Mouse (Mus musculus) kidney, embryonic 15.5 days (tissue): Measurements from ENCODE around the gene Clip2. TPM values are rescaled to one million over a fixed set of nuclear protein-coding genes. Genes with fewer than 3 reads are reported as not detected.

Experiments
- ATAC-seq: fragments of 200-750 bp; cut with Nextera tagmentation; replicated peaks from 2 replicates; pipeline ENCODE4 v1.8.0; 2017; ENCODE audit warnings: moderate TSS enrichment; ENCODE audit not compliant: low FRiP score
- H3K27ac ChIP-seq: fragments of 300-500 bp; sonication (generic); 2 replicates; pipeline ENCODE4 v1.5.1; 2015; ENCODE audit warnings: mild to moderate bottlenecking, inconsistent platforms
- H3K27me3 ChIP-seq: fragments of 300-500 bp; sonication (generic); 2 replicates; pipeline ENCODE4 v1.6.1; 2015; ENCODE audit warnings: inconsistent platforms
- H3K36me3 ChIP-seq: fragments of 300-500 bp; sonication (generic); 2 replicates; pipeline ENCODE4 v1.6.1; 2015; ENCODE audit warnings: inconsistent platforms
- H3K4me1 ChIP-seq: fragments of 300-500 bp; sonication (generic); 2 replicates; pipeline ENCODE4 v1.6.1; 2015; ENCODE audit warnings: inconsistent platforms
- H3K4me2 ChIP-seq: fragments of 300-500 bp; sonication (generic); 2 replicates; pipeline ENCODE4 v1.6.1; 2015; ENCODE audit warnings: moderate library complexity, mild to moderate bottlenecking, inconsistent platforms
- H3K4me3 ChIP-seq: fragments of 300-500 bp; sonication (generic); replicated peaks from 2 replicates; pipeline ENCODE4 v1.5.1; 2015; ENCODE audit warnings: mild to moderate bottlenecking, inconsistent platforms
- H3K9ac ChIP-seq: fragments of 300-500 bp; sonication (generic); 2 replicates; pipeline ENCODE4 v1.6.1; 2015; ENCODE audit warnings: mild to moderate bottlenecking, inconsistent platforms
- H3K9me3 ChIP-seq: fragments of 300-500 bp; sonication (generic); replicated peaks from 2 replicates; pipeline ENCODE4 v1.6.1; 2016; ENCODE audit warnings: inconsistent platforms
- WGBS: fragments of 180-500 bp; shearing (Covaris S2); methylation state at CpG from one replicate; pipeline ENCODE4 v1.1.7; 2015; ENCODE audit warnings: mixed read lengths; 5-methylcytosine and 5-hydroxymethylcytosine counted together
- polyA plus RNA-seq: library from polyadenylated mRNA; unstranded; fragments of >200 nt; fragmentation: Nextera tagmentation; extraction: Ambion mirVana; gene quantifications from 2 replicates; pipeline ENCODE4 v1.2.1, GENCODE M21; 2015

The Clip2 gene
- polyA plus RNA-seq, 1 experiment from 2014 or later = 4.2 TPM

- H3K4me1 ChIP-seq = no peaks in the 10 kb centered on the region
- no peaks in the 10 kb centered on the region for H3K27me3 ChIP-seq
- H3K4me3 ChIP-seq = no peak overlapping the region
- H3K27ac ChIP-seq = no peak overlapping the region
- 92% methylated on average over 4 of the region's 4 CpGs for WGBS
- H3K36me3 ChIP-seq = peaks cover 71% of the 10 kb centered on the region
- H3K9ac ChIP-seq = no peak overlapping the region
- no peaks in the 10 kb centered on the region for H3K9me3 ChIP-seq
- H3K4me2 ChIP-seq = no peak overlapping the region
- ATAC-seq = no peak
Measured at GRCm38 (mm10) chr5:134520120-134520519, 32.1 kb downstream of the Clip2 start.

- Histone ChIP-seq H3K9me3 (no peaks in the 10 kb centered on the region), H3K4me1 (no peaks in the 10 kb centered on the region), H3K9ac (no peak overlapping the region), H3K4me2 (no peak overlapping the region), H3K27ac (no peak overlapping the region), H3K27me3 (no peaks in the 10 kb centered on the region), H3K4me3 (no peak overlapping the region), H3K36me3 (peaks cover 77% of the 10 kb centered on the region)
- 95% methylated on average over 5 of the region's 5 CpGs for WGBS
- no peak for ATAC-seq
Measured at GRCm38 (mm10) chr5:134519471-134519870, 32.8 kb downstream of the Clip2 start.

- WGBS = 61% methylated on average over 5 of the region's 5 CpGs
- no peak for ATAC-seq
- Histone ChIP-seq H3K9ac (no peak overlapping the region), H3K9me3 (no peaks in the 10 kb centered on the region), H3K4me1 (no peaks in the 10 kb centered on the region), H3K27me3 (no peaks in the 10 kb centered on the region), H3K27ac (no peak overlapping the region), H3K4me3 (no peak overlapping the region), H3K36me3 (peaks cover 87% of the 10 kb centered on the region), H3K4me2 (no peak overlapping the region)
Measured at GRCm38 (mm10) chr5:134512086-134512485, 40.1 kb downstream of the Clip2 start.

GRCm38 (mm10) chr5:134510266-134510665 is 42.0 kb downstream of the Clip2 start:
- Histone ChIP-seq H3K4me3 (no peak overlapping the region), H3K36me3 (peaks cover 74% of the 10 kb centered on the region), H3K9ac (no peak overlapping the region), H3K9me3 (no peaks in the 10 kb centered on the region), H3K27ac (no peak overlapping the region), H3K27me3 (no peaks in the 10 kb centered on the region), H3K4me2 (no peak overlapping the region), H3K4me1 (no peaks in the 10 kb centered on the region)
- no peak for ATAC-seq
- WGBS = 91% methylated on average over 5 of the region's 5 CpGs

DNA sequence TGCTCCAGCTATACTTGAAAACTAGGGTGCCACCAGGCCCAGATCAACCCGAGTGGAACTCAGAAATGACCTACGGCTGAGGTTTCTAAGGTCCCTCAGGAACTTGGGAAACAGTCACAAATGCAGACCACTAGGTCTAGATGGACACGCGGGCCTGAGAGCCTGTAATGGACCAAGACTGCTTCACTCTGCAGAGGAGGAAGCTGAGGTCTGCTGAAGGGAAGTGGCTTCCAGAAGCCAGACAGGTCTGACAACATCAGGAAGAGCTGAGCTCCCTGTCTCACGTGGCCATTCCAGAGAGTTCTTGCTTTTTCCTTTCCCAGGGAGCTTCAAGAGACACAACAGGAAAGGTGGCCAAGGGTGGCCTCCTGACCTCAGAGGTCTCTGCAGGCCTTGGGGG is 43.3 kb downstream of the Clip2 start:
- no peaks in the 10 kb centered on the region for H3K4me1 ChIP-seq
- H3K36me3 ChIP-seq = peaks cover 71% of the 10 kb centered on the region

DNA sequence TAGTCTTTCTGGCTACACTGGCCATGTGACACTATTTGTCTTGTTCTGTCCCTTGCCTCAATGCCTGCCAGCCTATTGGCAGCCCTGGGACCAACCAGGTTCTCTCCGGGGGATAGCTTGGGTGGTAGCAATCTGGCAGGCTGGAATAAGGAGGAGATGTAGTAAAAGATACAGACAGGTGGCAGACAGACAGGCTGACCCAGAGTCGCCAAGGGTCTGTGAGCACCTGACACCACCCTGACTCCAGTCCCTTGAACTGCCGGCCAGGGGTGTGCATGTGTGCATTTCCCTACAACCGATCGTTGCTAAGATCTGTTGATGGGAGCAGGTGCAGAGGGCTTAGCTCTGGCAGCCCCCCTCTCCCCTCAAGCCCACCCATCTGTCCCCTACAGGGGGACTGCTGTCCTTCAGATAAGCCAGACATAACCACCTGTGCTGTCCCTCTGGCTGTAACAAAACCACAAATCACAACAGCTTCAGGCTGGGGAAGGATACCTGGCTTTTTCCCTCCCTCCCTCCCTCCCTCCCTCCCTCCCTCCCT is 44.3 kb downstream of the Clip2 start:
- Histone ChIP-seq H3K9me3 (no peaks in the 10 kb centered on the region), H3K36me3 (peaks cover 70% of the 10 kb centered on the region), H3K27ac (no peak overlapping the region), H3K4me1 (no peaks in the 10 kb centered on the region), H3K4me3 (no peak overlapping the region), H3K9ac (no peak overlapping the region), H3K4me2 (no peak overlapping the region), H3K27me3 (no peaks in the 10 kb centered on the region)
- WGBS = 70% methylated on average over 5 of the region's 5 CpGs
- no peak for ATAC-seq

More for the DNA sequence above, 43.3 kb downstream of the Clip2 start:
- Histone ChIP-seq H3K27ac (no peak overlapping the region), H3K27me3 (no peaks in the 10 kb centered on the region), H3K9me3 (no peaks in the 10 kb centered on the region), H3K9ac (no peak overlapping the region), H3K4me2 (no peak overlapping the region), H3K4me3 (no peak overlapping the region)
- no peak for ATAC-seq
- 82% methylated on average over 5 of the region's 5 CpGs for WGBS

DNA sequence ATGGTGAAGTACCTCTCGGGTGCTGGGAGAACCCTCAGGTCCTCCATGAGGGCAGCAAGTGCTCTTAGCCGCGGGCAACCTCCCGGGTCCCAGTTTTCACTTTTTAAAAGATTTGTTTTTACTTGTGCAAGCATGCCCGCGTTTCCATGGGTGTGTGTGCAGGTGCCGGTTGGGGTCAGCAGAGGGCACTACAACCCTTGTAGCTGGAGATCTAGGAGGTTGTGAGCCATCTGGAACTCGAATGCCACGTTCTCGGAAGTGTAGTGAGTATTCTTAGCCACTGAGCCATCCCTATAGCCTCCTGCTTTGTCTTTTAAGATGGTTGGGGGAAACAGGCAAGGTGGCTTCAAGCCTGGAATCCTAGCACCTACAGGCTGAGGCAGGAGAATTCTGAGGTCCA is 44.9 kb downstream of the Clip2 start:
- H3K4me2 ChIP-seq = no peak overlapping the region
- H3K9ac ChIP-seq = no peak overlapping the region
- no peak overlapping the region for H3K27ac ChIP-seq
- H3K9me3 ChIP-seq = no peaks in the 10 kb centered on the region
- no peaks in the 10 kb centered on the region for H3K27me3 ChIP-seq
- peaks cover 70% of the 10 kb centered on the region for H3K36me3 ChIP-seq
- no peak overlapping the region for H3K4me3 ChIP-seq
- ATAC-seq = no peak
- no peaks in the 10 kb centered on the region for H3K4me1 ChIP-seq
- WGBS = 25% methylated on average over 10 of the region's 10 CpGs

GRCm38 (mm10) chr5:134505810-134506292 is 46.4 kb downstream of the Clip2 start:
- H3K27me3 ChIP-seq = no peaks in the 10 kb centered on the region
- peaks cover 71% of the 10 kb centered on the region for H3K36me3 ChIP-seq
- no peak overlapping the region for H3K27ac ChIP-seq
- no peak overlapping the region for H3K4me3 ChIP-seq
- no peak overlapping the region for H3K4me2 ChIP-seq
- H3K4me1 ChIP-seq = no peaks in the 10 kb centered on the region
- 79% methylated on average over 9 of the region's 9 CpGs for WGBS
- no peak for ATAC-seq
- H3K9me3 ChIP-seq = no peaks in the 10 kb centered on the region
- H3K9ac ChIP-seq = no peak overlapping the region

DNA sequence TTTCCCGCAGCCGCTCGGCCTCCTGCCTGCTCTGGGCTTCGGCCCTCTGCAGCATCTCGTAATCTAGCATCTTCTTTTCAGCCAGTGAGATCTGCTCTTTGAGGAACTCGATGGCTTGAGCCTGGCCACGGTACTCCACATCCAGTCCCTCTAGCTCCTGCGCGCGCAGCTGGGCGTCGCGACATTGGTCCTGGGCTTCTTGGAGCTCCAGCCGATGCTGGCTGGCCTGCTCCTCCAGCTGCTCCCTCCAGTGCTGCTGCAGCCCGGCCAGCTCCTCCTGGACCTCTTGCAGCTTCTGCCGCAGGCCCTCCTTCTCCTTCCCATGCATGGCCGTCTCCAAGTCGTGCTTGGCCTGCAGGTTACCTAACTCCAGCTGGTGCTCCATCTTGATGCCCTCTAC is 49.6 kb downstream of the Clip2 start:
- Histone ChIP-seq H3K9ac (no peak overlapping the region), H3K4me2 (no peak overlapping the region), H3K36me3 (peaks cover 66% of the 10 kb centered on the region), H3K4me3 (no peak overlapping the region), H3K9me3 (no peaks in the 10 kb centered on the region), H3K27me3 (no peaks in the 10 kb centered on the region), H3K27ac (no peak overlapping the region), H3K4me1 (no peaks in the 10 kb centered on the region)
- 95% methylated on average over 18 of the region's 18 CpGs for WGBS
- ATAC-seq = no peak

- no peaks in the 10 kb centered on the region for H3K4me1 ChIP-seq
- H3K9me3 ChIP-seq = no peaks in the 10 kb centered on the region
- WGBS = 75% methylated on average over 9 of the region's 9 CpGs
- H3K4me2 ChIP-seq = no peak overlapping the region
- peaks cover 71% of the 10 kb centered on the region for H3K36me3 ChIP-seq
- no peak for ATAC-seq
- no peaks in the 10 kb centered on the region for H3K27me3 ChIP-seq
- no peak overlapping the region for H3K9ac ChIP-seq
- H3K27ac ChIP-seq = no peak overlapping the region
- H3K4me3 ChIP-seq = no peak overlapping the region
Measured at GRCm38 (mm10) chr5:134501453-134501852, 50.8 kb downstream of the Clip2 start.

DNA sequence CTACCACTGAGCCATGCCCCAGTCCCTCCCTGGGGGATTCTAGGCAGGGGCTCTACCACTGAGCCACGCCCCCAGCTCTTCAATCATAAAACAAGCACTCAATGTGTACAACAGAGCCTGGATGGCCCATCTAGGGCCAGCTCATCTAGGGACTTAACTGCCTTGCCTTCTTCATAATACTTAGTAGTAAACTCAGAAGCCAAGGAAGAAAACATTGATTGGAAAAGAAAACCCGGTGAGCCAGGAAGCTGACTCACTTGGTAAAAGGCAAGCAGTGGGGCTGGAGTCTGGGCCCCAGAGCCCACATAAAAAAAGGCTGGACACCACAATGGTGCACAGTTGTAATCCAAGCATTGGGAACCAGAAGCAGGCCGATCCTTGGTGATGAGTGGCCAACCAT is 51.6 kb downstream of the Clip2 start:
- H3K9me3 ChIP-seq = no peaks in the 10 kb centered on the region
- H3K36me3 ChIP-seq = peaks cover 78% of the 10 kb centered on the region
- no peak overlapping the region for H3K4me2 ChIP-seq
- no peak overlapping the region for H3K4me3 ChIP-seq
- H3K9ac ChIP-seq = no peak overlapping the region
- no peaks in the 10 kb centered on the region for H3K27me3 ChIP-seq
- WGBS = 92% methylated on average over 3 of the region's 3 CpGs
- no peaks in the 10 kb centered on the region for H3K4me1 ChIP-seq
- no peak overlapping the region for H3K27ac ChIP-seq
- ATAC-seq = no peak

DNA sequence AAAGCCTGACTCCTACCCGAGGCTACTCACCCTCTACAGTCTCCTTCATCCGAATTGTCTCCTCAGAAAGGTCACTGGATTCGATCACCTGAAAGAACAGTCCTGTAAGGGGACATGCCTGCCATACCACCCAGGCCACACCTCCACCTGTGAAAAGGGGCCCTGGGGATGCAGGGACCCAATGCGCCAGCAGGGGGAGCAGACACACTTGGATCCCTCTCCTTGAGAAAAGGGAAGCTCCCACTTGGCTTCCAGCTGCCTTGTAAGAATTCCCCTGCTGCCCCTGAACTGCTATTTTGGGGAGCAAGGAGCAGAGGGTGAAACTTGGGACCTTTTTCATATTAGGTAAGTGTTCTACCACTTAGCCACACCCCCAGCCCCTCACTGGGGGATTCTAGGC is 52.2 kb downstream of the Clip2 start:
- 77% methylated on average over 4 of the region's 4 CpGs for WGBS
- Histone ChIP-seq H3K27me3 (no peaks in the 10 kb centered on the region), H3K4me1 (no peaks in the 10 kb centered on the region), H3K4me3 (no peak overlapping the region), H3K36me3 (peaks cover 82% of the 10 kb centered on the region), H3K9ac (no peak overlapping the region), H3K9me3 (no peaks in the 10 kb centered on the region), H3K4me2 (no peak overlapping the region), H3K27ac (no peak overlapping the region)
- ATAC-seq = no peak

GRCm38 (mm10) chr5:134497026-134497425 is 55.2 kb downstream of the Clip2 start:
- Histone ChIP-seq H3K27me3 (no peaks in the 10 kb centered on the region), H3K4me1 (peaks cover 2% of the 10 kb centered on the region; the same call in 1 of the 2 replicates), H3K9me3 (no peaks in the 10 kb centered on the region), H3K9ac (no peak overlapping the region), H3K4me3 (no peak overlapping the region), H3K4me2 (no peak overlapping the region), H3K36me3 (peaks cover 77% of the 10 kb centered on the region), H3K27ac (no peak overlapping the region)
- WGBS = 96% methylated on average over 5 of the region's 5 CpGs
- no peak for ATAC-seq
